Mouse (Mus musculus) testis, adult 10 weeks (tissue): ENCODE results near the gene Gm21731. TPM values are rescaled to one million over a fixed set of nuclear protein-coding genes. Genes with fewer than 3 reads are reported as not detected.

Source experiments
- polyA plus RNA-seq: library from polyadenylated mRNA; stranded (reverse); fragments of 350-450 nt; fragmentation: Illumina TruSeq; extraction: RNeasy Lipid Tissue Mini Kit (QIAGEN cat#74804); gene quantifications from one replicate; pipeline ENCODE4 v1.2.3, GENCODE M21; 2014; ENCODE audit warnings: low read depth, low replicate concordance

Gene Gm21731
- polyA plus RNA-seq, result not detected

DNA sequence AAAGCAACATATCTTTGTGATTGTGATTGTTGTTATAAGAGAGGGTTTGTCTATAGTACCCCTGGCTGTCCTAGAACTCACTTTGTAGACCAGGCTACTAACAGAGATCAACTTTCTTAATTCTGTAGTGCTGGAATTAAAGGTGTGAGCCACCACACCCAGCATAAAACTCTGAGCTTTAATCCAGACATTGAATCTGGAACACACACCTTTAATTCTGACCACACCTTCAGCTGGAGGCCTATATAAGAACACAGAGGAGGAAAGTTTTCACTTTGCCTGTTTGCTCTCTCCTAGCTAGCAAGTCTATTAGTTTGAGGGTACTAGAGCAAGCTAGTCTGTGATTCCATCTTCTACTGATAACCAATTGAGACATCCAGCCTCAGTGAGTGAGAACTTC is at the start of gene Gm21731:
Gene Gm21731, plus strand, starts transcription at position 301 of the 400 bp plus-strand sequence.

DNA sequence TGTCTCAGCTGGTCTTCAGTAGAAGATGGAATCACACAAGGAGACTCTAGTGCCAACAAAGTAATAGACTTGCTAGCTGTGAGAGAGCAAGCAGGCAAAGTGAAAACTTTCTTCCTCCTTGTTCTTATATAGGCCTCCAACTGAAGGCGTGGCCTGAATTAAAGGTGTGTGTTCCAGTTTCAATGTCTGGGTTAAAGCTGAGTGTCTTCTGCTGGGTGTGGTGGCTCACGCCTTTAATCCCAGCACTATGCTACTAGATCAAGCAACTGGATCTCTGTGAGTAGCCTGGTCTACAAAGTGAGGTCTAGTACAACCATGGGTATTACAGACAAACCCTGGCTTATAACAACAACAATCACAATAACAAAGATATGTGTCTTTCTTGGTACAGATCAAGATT is 23.1 kb upstream of the Gm21731 start, which contains the start of gene Gm21762:
Gene Gm21762, minus strand, starts transcription at position 101 of the 400 bp plus-strand sequence.

DNA sequence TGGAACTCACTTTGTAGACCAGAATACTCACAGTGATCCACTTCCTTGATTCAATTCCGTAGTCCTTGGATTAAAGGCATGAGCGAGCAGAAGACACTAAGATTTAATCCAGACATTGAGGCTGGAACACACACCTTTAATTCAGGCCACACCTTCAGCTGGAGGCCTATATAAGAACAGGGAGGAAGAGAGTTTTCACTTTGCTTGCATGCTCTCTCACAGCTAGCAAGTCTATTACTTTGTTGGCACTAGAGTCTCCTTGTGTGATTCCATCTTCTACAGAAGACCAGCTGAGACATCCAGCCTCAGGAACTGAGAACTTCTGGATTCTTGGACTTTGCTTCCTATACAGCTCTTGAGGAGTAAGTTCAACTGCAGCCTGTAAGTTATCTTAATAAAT is 24.0 kb downstream of the Gm21731 start, which contains the start of gene AF067061:
Gene AF067061, plus strand, starts transcription at position 245 of the 400 bp plus-strand sequence.

Other genes starting within 250 kb of the Gm21731 start
- gene Gm36079, start 212.1 kb upstream of the Gm21731 start, polyA plus RNA-seq, result not detected
- gene Gm21188, start 186.9 kb upstream of the Gm21731 start, polyA plus RNA-seq, result 0.83 TPM
- gene Gm20767, start 98.9 kb upstream of the Gm21731 start, polyA plus RNA-seq, result not detected
- not detected for gene Gm21818, start 66.7 kb upstream of the Gm21731 start, polyA plus RNA-seq
- not detected for gene Gm21762, start 23.2 kb upstream of the Gm21731 start, polyA plus RNA-seq
- not detected for gene AF067061, start 24.0 kb downstream of the Gm21731 start, polyA plus RNA-seq
- gene BC147527, start 61.3 kb downstream of the Gm21731 start, polyA plus RNA-seq, result not detected
- not detected for gene Tcstv3, start 77.8 kb downstream of the Gm21731 start, polyA plus RNA-seq